Mouse (Mus musculus) left cerebral cortex, adult 11 months (tissue): ENCODE measurements at regions not wholly inside any gene's neighbourhood (a gene's known extent, or its start where the extent isn't known, plus 50 kb on each side); places are given as distances from the start of the nearest gene placed in this dataset.
A peak's percentile ranks its signal among the peaks of the same experiment; 100 is the strongest.

ENCODE experiments used
- DNase-seq: peaks from one replicate; pipeline ENCODE4 v3.0.0; 2022; ENCODE audit warnings: low spot score

DNA sequence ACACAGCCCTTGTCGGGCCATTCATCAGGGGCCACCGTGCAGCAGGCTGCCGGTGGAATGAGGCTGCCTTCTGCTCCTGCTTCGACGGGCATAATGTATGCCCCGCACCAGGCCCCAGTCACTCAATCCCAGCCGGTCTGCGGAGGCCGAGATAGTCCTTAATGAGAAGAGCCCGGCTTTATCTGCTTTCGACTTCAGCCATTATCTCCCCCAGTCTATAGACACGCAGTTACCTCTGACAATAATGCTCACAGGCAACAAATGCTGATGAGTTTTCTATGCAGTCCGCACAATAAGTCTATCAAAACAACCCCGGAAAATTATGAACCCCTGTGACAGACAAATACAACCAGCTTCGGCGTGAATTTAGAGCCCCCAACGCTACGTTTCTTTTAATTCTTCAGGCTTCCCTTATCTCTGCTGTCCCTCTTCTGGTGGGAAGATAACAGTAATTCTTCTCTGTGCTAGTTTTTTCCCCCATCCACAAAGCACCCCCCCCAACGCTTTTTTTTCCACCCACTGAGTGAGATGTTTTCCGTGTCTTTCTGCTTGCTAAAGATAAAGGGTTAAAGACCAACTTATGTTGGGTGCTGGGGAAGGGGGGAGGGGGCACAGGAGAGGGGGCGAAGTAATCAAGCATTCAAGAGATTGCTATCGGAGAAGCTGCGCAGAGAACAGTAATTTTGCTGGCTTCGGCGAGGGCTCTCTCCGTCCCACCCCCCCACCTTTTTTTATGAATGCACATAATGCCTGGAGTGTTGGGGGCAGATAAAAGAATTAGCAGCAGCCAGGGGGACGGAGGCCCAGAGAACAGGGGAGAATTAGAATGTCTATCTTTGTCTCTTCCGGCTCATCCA is 117.8 kb downstream of the Mrm1 start:
- DNase-seq: no peak

DNA sequence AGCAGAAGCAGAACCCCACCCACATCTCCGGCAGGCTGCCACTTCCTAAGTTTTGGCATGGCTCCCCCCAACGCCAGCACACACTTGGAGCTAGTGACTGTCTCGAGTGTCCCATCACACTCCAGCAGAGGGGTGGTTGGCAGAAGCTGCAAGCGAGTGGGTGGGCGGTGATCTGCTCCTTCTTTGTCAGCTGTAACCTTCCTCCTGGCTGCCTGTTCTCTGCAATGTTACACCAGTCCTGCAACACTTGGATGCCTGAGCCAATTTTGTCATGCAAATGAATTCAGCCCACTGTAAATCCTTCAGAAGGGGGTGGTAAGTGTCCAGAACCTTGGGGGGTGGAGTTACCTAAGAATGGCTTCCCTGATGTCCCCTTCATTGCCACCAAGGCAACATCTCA is 121.8 kb downstream of the Mrm1 start:
- peak; percentile 67 for DNase-seq

- DNase-seq: no peak
These were observed 126.7 kb downstream of the Mrm1 start for GRCm38 (mm10) chr11:84692638-84693037.

- DNase-seq: no peak
These were observed 127.7 kb downstream of the Mrm1 start for GRCm38 (mm10) chr11:84691410-84692148.

DNA sequence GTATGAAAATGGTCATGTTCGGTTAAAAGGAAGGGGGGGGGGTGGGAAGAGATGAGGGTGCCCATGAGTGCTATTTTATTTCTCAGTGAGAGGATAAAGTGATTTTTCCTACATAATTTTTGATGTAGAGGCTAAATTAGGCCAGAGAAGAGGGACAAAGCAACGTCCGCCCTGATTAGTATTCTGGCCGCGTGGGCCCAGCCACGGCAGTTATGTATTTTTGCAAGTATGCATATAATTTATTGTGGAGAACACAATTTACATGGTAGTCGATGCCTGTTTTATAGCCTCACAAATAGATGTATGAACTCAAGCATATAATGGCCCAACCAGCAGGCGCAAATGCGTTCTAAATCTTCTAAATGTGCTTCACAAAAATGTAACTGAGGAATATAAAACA is 132.8 kb downstream of the Mrm1 start:
- no peak for DNase-seq

GRCm38 (mm10) chr11:84684325-84684724 is 135.0 kb downstream of the Mrm1 start:
- DNase-seq: no peak

GRCm38 (mm10) chr11:84682931-84683330 is 136.4 kb downstream of the Mrm1 start:
- DNase-seq: no peak

GRCm38 (mm10) chr11:84676377-84677078 is 142.8 kb downstream of the Mrm1 start:
- no peak for DNase-seq

DNA sequence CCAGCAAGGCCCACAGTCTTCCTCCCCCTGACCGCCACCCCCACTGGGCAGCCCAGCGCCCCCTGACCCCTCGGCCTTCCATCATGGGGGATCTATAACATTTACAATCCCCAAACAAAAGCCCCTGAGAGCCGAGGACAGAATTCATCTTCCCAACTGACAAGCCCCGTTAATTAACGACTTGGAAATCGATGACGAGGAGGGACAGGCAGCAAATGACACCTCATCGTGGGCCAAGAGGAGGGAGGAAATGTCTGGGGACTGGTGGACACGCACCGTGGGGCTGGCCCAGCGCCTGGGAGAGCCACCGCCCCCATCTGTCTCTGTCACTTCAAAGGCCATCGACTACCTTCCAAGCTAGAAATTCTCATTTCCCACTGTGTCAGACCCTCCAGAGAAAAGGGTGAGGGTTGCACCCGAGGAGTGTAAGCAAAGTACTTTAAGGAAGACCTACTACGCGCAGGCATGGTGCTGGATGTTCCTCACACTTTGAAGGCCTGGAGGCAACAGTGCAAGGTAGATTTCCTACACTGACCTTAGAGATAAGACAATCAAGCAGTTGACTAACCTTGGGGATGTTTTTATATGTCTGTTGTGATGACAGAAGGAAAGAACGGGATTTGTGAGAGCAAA is 146.4 kb downstream of the Mrm1 start:
- DNase-seq: no peak

GRCm38 (mm10) chr11:84671585-84671984 is 146.2 kb upstream of the Lhx1 start:
- no peak for DNase-seq

- no peak for DNase-seq
These were observed 142.4 kb upstream of the Lhx1 start for GRCm38 (mm10) chr11:84667711-84668110.

DNA sequence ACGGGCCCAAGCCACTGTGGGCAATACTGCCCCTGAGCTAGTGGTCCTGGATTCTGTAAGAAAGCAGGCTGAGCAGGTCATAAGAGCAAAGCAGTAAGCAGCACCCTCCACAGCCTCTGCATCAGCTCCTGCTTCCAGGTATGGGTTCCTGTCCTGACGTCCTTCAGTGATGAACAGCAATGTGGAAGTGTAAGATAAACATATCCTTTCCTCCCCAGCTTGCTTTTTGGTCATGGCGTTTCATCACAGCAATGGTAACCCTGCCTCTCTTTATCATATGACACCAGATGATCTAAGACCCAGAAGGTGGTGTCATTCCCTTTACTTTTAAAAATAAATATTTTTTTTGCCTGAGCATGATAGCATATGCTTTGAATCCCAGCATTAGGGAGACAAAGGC is 138.9 kb upstream of the Lhx1 start:
- no peak for DNase-seq

DNA sequence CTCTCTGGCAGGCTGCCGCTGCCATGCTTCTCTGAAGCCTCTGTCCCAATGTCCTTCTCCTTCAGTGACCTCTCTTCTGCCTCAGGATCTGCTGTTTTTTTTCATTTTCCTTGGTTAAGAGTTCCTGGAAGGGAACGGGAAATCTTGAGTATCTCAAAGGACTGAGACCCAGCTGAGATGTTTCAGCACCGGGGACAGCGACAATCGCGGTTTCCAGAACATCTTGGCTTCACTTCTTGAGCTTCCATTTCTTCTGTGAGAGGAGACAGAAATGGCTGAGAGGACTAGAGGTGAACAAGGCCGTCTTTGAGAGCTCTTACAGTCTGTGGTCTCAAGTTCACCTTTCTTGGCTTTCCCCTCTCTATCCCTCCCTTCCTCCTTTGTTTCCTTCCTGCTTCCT is 136.6 kb upstream of the Lhx1 start:
- DNase-seq: no peak

- no peak for DNase-seq
These were observed 135.5 kb upstream of the Lhx1 start for GRCm38 (mm10) chr11:84660877-84661276.

- DNase-seq: no peak
These were observed 134.1 kb upstream of the Lhx1 start for GRCm38 (mm10) chr11:84659370-84659937.

DNA sequence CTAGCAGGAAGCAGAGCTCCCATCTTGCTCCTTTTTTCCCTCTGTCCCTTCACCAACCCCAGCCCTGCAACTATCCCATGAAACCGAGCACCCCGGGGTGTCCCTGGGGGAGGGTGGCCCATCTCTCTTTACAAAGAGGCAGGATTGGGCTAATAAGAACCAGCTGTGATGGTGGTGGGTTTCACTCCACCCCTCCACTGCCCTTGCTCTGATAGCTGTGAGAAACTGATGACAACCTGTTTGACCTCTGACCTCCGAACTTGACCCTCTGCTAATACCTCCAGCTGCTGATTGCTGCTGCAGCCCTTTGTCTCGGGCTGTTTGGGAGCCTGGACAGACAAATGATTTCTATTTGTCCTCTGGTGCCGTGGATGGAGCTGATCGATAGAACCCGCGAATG is 128.1 kb upstream of the Lhx1 start:
- no peak for DNase-seq

DNA sequence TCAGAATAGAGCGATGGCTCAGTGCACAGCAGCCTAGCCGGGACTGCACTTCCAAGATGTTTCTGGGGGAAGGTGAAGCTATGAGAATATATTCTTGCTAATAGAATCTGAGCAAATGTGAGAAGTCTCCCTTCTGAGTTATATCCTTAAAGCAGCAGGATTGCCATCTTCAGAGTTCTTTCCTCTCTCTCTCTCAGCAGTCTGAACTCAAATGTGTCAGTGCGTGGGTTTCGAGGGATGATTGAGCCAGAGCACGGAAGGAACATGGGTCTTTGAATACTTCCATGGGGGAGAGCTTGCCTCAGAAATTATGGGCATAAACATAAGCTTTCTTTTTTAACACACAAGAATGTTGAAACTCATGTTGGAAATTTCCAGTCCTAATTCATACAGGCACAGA is 123.6 kb upstream of the Lhx1 start:
- DNase-seq: no peak

- no peak for DNase-seq
These were observed 121.8 kb upstream of the Lhx1 start for GRCm38 (mm10) chr11:84647104-84647503.

DNA sequence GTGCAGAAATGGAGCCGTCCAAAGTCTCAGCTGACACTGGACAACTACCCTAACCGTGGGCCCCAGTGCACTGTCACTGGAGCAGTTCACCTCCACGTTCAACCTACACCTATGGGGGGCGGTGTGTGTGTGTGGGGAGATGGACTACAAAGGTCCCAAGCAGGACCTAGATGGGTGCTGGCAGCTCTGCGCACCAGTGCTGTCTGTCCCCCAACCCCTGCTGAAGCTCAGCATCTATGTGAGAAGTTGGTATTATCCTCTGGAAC is 117.7 kb upstream of the Lhx1 start:
- DNase-seq: no peak

- DNase-seq: no peak
These were observed 117.2 kb upstream of the Lhx1 start for GRCm38 (mm10) chr11:84642300-84643106.

GRCm38 (mm10) chr11:84641601-84642000 is 116.3 kb upstream of the Lhx1 start:
- DNase-seq: no peak
